Mouse (Mus musculus) stomach, postnatal 0 days (tissue): Measurements from ENCODE around the gene Osbpl11.

Source experiments
- CTCF ChIP-seq: IDR thresholded peaks from 2 replicates; pipeline ENCODE4 v1.5.1; 2016; ENCODE audit warnings: antibody characterized with exemption, low read depth, mild to moderate bottlenecking, moderate library complexity
- EP300 ChIP-seq: optimal IDR thresholded peaks from 2 replicates; pipeline ENCODE3; 2016; ENCODE audit warnings: antibody characterized with exemption

GRCm38 (mm10) chr16:33250651-33251120 is 65.8 kb downstream of the Osbpl11 start:
- no peak for TF ChIP-seq CTCF
- TF ChIP-seq EP300, result no peak
